ENCODE assay signal across 30 mouse cellular contexts in the genomic region with DNA sequence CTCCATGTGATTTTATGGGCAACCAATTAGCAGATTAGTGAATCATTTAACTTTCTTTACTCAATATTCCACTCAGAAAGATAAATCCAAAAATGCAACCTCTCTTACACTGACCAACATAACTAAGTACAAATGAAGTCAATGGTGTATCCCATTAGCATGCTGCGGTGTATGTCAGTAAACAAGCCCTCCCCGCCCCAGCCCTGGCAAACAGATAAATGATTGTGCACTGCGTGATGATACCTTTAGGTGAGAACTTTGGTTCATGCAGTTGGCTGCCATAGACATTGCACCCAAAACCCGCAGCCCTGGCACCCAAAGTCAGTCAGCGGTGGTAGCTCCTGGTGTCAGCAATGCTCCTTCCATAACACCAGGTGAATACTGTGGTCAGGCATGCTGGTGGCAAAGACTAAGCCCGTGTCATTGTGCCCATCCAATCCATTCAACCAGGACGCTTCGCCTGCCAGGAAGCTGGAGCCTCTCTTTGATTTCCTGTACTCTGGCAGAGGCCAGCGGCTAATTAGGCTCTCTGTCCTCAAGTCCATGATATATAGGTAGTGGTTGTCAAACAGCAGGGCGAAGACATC. TPM values are rescaled to one million over a fixed set of nuclear protein-coding genes. Genes with fewer than 3 reads are reported as not detected.
DNase-seq lines count a peak whose midpoint lies in the region; ATAC-seq and TF ChIP-seq lines count a peak whose summit lies in the region.
"Had no signal": no experiment of that assay in that cellular context is flagged by ENCODE, and none has a peak within 500 bp of the region (broad histone marks: within the 10 kb centered on the region; RNA-seq: fewer than 3 reads in every experiment).

No protein-coding gene starts in this region.

- H3K9me3 ChIP-seq in kidney, embryonic 15.5 days (replicated peaks), result no peaks in the 10 kb centered on the region
- no peaks in the 10 kb centered on the region for H3K9me3 ChIP-seq in liver, embryonic 13.5 days (replicated peaks)
- H3K9me3 ChIP-seq: embryonic facial prominence, embryonic 13.5 days; intestine, embryonic 15.5 days; neural tube, embryonic 13.5 days had no signal

- no peak for TF ChIP-seq CTCF in heart, adult 2 months (IDR thresholded peaks at IDR 0.05)
- TF ChIP-seq CTCF in left cerebral cortex, adult 2 months (IDR thresholded peaks at IDR 0.05), result no peak

- no peak overlapping the region; the same call in 1 of the 2 replicates for H3K27ac ChIP-seq in heart, adult 2 months
- no peak overlapping the region for H3K27ac ChIP-seq in kidney, embryonic 15.5 days
- H3K27ac ChIP-seq in liver, embryonic 13.5 days, result peak overlapping the region; percentile 90
- no peak overlapping the region for H3K27ac ChIP-seq in left cerebral cortex, adult 2 months
- H3K27ac ChIP-seq: embryonic facial prominence, embryonic 13.5 days; intestine, embryonic 15.5 days; neural tube, embryonic 13.5 days had no signal

- H3K4me3 ChIP-seq in heart, adult 2 months, result no peak overlapping the region
- H3K4me3 ChIP-seq in kidney, embryonic 15.5 days (replicated peaks), result no peak overlapping the region
- 0 out of 2 replicates have a peak overlapping the region, but pooled peaks have one; percentile 1 for H3K4me3 ChIP-seq in liver, embryonic 13.5 days (replicated peaks)
- no peak overlapping the region for H3K4me3 ChIP-seq in left cerebral cortex, adult 2 months
- H3K4me3 ChIP-seq: embryonic facial prominence, embryonic 13.5 days; intestine, embryonic 15.5 days; neural tube, embryonic 13.5 days had no signal

- no peak for TF ChIP-seq EP300 in heart, adult 2 months (IDR thresholded peaks at IDR 0.05; ENCODE audit: insufficient read depth, low read depth, low read length)

- ATAC-seq in kidney, embryonic 15.5 days (replicated peaks; ENCODE audit: low FRiP score), result no peak
- ATAC-seq in liver, embryonic 13.5 days (ENCODE audit: low read depth), result peak; percentile 35
- ATAC-seq in frontal cortex, adult (ENCODE audit: low TSS enrichment), result no peak
- ATAC-seq: forebrain, embryonic 14.5 days; hindbrain, embryonic 16.5 days; intestine, embryonic 15.5 days had no signal

- H3K79me2 ChIP-seq in heart, adult 2 months (replicated peaks; ENCODE audit: control insufficient read depth, insufficient read depth, low read length), result peaks cover 9% of the 10 kb centered on the region

- 75% methylated on average over 10 of the region's 10 CpGs for WGBS in heart, adult 2 months
- 78% methylated on average over 10 of the region's 10 CpGs for WGBS in kidney, embryonic 15.5 days
- WGBS in liver, embryonic 13.5 days (ENCODE audit: insufficient replicate concordance), result 79% methylated on average over 10 of the region's 10 CpGs

- no peak for TF ChIP-seq POLR2A in heart, adult 2 months (IDR thresholded peaks at IDR 0.05; ENCODE audit: insufficient read depth, low read depth, low read length)

- H3K9ac ChIP-seq in heart, adult 2 months (ENCODE audit: low read depth, low read length), result no peak overlapping the region
- no peak overlapping the region for H3K9ac ChIP-seq in kidney, embryonic 15.5 days
- H3K9ac ChIP-seq in liver, embryonic 13.5 days, result peak overlapping the region; percentile 49
- H3K9ac ChIP-seq: embryonic facial prominence, embryonic 13.5 days; intestine, embryonic 15.5 days; neural tube, embryonic 13.5 days had no signal

- peaks cover 45% of the 10 kb centered on the region for H3K36me3 ChIP-seq in heart, adult 2 months (ENCODE audit: control insufficient read depth, insufficient read depth, low read length)
- H3K36me3 ChIP-seq in kidney, embryonic 15.5 days, result peaks cover 43% of the 10 kb centered on the region
- peaks cover 60% of the 10 kb centered on the region for H3K36me3 ChIP-seq in liver, embryonic 13.5 days

- intact Hi-C loops in heart, adult 2 months (cut with DNase I), result loop anchor here (5.0 kb wide), 1 partner anchor 67 kb away; a partner anchor contains a TSS
- intact Hi-C loops in left cerebral cortex, adult 2 months (cut with DNase I), result no loop called here

- peaks cover 10% of the 10 kb centered on the region for H3K4me1 ChIP-seq in heart, adult 2 months (ENCODE audit: control insufficient read depth, insufficient read depth, low read length)
- H3K4me1 ChIP-seq in kidney, embryonic 15.5 days, result peaks cover 25% of the 10 kb centered on the region
- H3K4me1 ChIP-seq in liver, embryonic 13.5 days (replicated peaks), result peaks cover 80% of the 10 kb centered on the region

- DNase-seq in heart, adult 11 months, result peak; percentile 87
- DNase-seq in heart, adult 2 months, result no peak
- peak; percentile 13 for DNase-seq in kidney, postnatal 14 days
- peak; percentile 26 for DNase-seq in liver, embryonic 13.5 days
- DNase-seq in left cerebral cortex, adult 2 months (ENCODE audit: extremely low spot score in 1 of 2, low spot score in 2 of 2), result no peak
- DNase-seq in neural tube, embryonic 10.5 days (ENCODE audit: extremely low spot score, low spot score), result no peak
- DNase-seq: adrenal gland, postnatal 14 days; cerebellum, adult 8-10 months; cerebellum, postnatal 36 days; embryo, embryonic 11 days; gastrocnemius, postnatal 25 days; layer of hippocampus, adult 9-11 months; lung, adult 2 months; midbrain, embryonic 14.5 days; retina, postnatal 1 day; right cerebral cortex, postnatal 25 days had no signal

- no peaks in the 10 kb centered on the region for H3K27me3 ChIP-seq in heart, adult 2 months (ENCODE audit: control insufficient read depth, insufficient read depth, low read length)
- no peaks in the 10 kb centered on the region for H3K27me3 ChIP-seq in kidney, embryonic 15.5 days
- no peaks in the 10 kb centered on the region for H3K27me3 ChIP-seq in liver, embryonic 13.5 days
- H3K27me3 ChIP-seq: embryonic facial prominence, embryonic 13.5 days; intestine, embryonic 15.5 days; neural tube, embryonic 13.5 days had no signal

- H3K4me2 ChIP-seq in kidney, embryonic 15.5 days, result no peak overlapping the region
- peak overlapping the region; percentile 41 for H3K4me2 ChIP-seq in liver, embryonic 13.5 days
- H3K4me2 ChIP-seq: embryonic facial prominence, embryonic 13.5 days; intestine, embryonic 15.5 days; neural tube, embryonic 13.5 days had no signal

RNA-seq across cellular contexts. Expression of a gene that starts 5.7 kb away (rescaled TPM):
- 10 to 100 TPM; 12.1 to 13.3 TPM for total RNA-seq in heart, adult 2 months (2021)
- 19.3 and 23.4 TPM in 2 replicates for polyA plus RNA-seq in heart, adult 2 months (2012; rRNA removed)
- polyA plus RNA-seq in kidney, embryonic 15.5 days (2015; fragmentation: Nextera tagmentation; extraction: Ambion mirVana), result 36.3 and 42.8 TPM in 2 replicates
- polyA plus RNA-seq in liver, embryonic 13.5 days (2015; fragmentation: Nextera tagmentation; extraction: Ambion mirVana), result 30.6 and 31.1 TPM in 2 replicates
- 10 to 100 TPM; 32.0 to 34.4 TPM for total RNA-seq in left cerebral cortex, adult 2 months (2021)

RNA-seq across cellular contexts. Expression of a gene that starts 20.7 kb away (rescaled TPM):
- total RNA-seq in heart, adult 2 months (2021), result 10 to 100 TPM; 40.2 to 45.3 TPM
- 29.5 and 49.2 TPM in 2 replicates for polyA plus RNA-seq in heart, adult 2 months (2012; rRNA removed)
- polyA plus RNA-seq in kidney, embryonic 15.5 days (2015; fragmentation: Nextera tagmentation; extraction: Ambion mirVana), result 79.3 and 82.0 TPM in 2 replicates
- 57.7 and 61.5 TPM in 2 replicates for polyA plus RNA-seq in liver, embryonic 13.5 days (2015; fragmentation: Nextera tagmentation; extraction: Ambion mirVana)
- total RNA-seq in left cerebral cortex, adult 2 months (2021), result 100 to 1,000 TPM in 1 of 2 experiments, 10 to 100 TPM in 1; 86.8 to 100 TPM

RNA-seq across cellular contexts. Expression of a gene that starts 27.4 kb away (rescaled TPM):
- not detected for total RNA-seq in heart, adult 2 months (2021)
- not detected in 2 replicates for polyA plus RNA-seq in heart, adult 2 months (2012; rRNA removed)
- polyA plus RNA-seq in kidney, embryonic 15.5 days (2015; fragmentation: Nextera tagmentation; extraction: Ambion mirVana), result 0.16 TPM in 1 of 2 replicates, not detected in the other
- polyA plus RNA-seq in liver, embryonic 13.5 days (2015; fragmentation: Nextera tagmentation; extraction: Ambion mirVana), result 0.08 TPM in 1 of 2 replicates, not detected in the other
- total RNA-seq in left cerebral cortex, adult 2 months (2021), result under 1 TPM in 1 of 2 experiments, not detected in 1; 0.27 TPM
- total RNA-seq: adrenal gland, postnatal 14 days; heart, adult 8-10 months; hematopoietic stem cell, adult 5-6 weeks had no signal
- polyA plus RNA-seq: brain, embryonic 14.5 days; forebrain, embryonic 14.5 days; heart, embryonic 16.5 days; hindbrain, embryonic 16.5 days; intestine, embryonic 15.5 days; limb, embryonic 11.5 days; lung, adult 2 months; midbrain, embryonic 14.5 days; neural tube, embryonic 13.5 days; spleen, adult 2 months; testis, adult 2 months had no signal

RNA-seq across cellular contexts. Expression of a gene that starts 33.7 kb away (rescaled TPM):
- 100 to 1,000 TPM; 752 to 818 TPM for total RNA-seq in heart, adult 2 months (2021)
- 427 and 503 TPM in 2 replicates for polyA plus RNA-seq in heart, adult 2 months (2012; rRNA removed)
- 989 and 1,038 TPM in 2 replicates for polyA plus RNA-seq in kidney, embryonic 15.5 days (2015; fragmentation: Nextera tagmentation; extraction: Ambion mirVana)
- 533 and 680 TPM in 2 replicates for polyA plus RNA-seq in liver, embryonic 13.5 days (2015; fragmentation: Nextera tagmentation; extraction: Ambion mirVana)
- total RNA-seq in left cerebral cortex, adult 2 months (2021), result 100 to 1,000 TPM; 325 to 334 TPM

RNA-seq across cellular contexts. Expression of a gene that starts 50.4 kb away (rescaled TPM):
- total RNA-seq in heart, adult 2 months (2021), result 10 to 100 TPM; 35.5 to 36.7 TPM
- 10.2 and 17.7 TPM in 2 replicates for polyA plus RNA-seq in heart, adult 2 months (2012; rRNA removed)
- polyA plus RNA-seq in kidney, embryonic 15.5 days (2015; fragmentation: Nextera tagmentation; extraction: Ambion mirVana), result 81.3 and 84.6 TPM in 2 replicates
- 75.0 and 86.9 TPM in 2 replicates for polyA plus RNA-seq in liver, embryonic 13.5 days (2015; fragmentation: Nextera tagmentation; extraction: Ambion mirVana)
- total RNA-seq in left cerebral cortex, adult 2 months (2021), result 100 to 1,000 TPM in 1 of 2 experiments, 10 to 100 TPM in 1; 99.1 to 101 TPM

Comparison
In these comparisons a context has a peak if more than half of its experiments do, and no peak if none do; other contexts are left out.
1. DNase-seq: peak in heart, adult 11 months (single experiment), kidney, postnatal 14 days (single experiment) and liver, embryonic 13.5 days (single experiment); none in heart, adult 2 months (0 of 2), left cerebral cortex, adult 2 months (0 of 2) and neural tube, embryonic 10.5 days (single experiment).